Mouse (Mus musculus): ENCODE data around the gene Dct. TPM values are rescaled to one million over a fixed set of nuclear protein-coding genes. Genes with fewer than 3 reads are reported as not detected.
A peak's percentile ranks its signal among the peaks of the same experiment; 100 is the strongest.

Dct gene
- total RNA-seq, 1 experiment from 2014 or later: 0.20 TPM

- ATAC-seq (replicated peaks in 1 of 2; ENCODE audit: insufficient read depth in 1 of 2, low FRiP score in 2 of 2, low TSS enrichment in 1 of 2, low read depth in 1 of 2, poor library complexity in 2 of 2, severe bottlenecking in 2 of 2): no peak
Observed at GRCm38 (mm10) chr14:118051396-118051795, 648 bp downstream of the Dct start.

GRCm38 (mm10) chr14:118050990-118051389, 1.1 kb downstream of the Dct start:
- ATAC-seq (replicated peaks in 1 of 2; ENCODE audit: insufficient read depth in 1 of 2, low FRiP score in 2 of 2, low TSS enrichment in 1 of 2, low read depth in 1 of 2, poor library complexity in 2 of 2, severe bottlenecking in 2 of 2): no peak

DNA sequence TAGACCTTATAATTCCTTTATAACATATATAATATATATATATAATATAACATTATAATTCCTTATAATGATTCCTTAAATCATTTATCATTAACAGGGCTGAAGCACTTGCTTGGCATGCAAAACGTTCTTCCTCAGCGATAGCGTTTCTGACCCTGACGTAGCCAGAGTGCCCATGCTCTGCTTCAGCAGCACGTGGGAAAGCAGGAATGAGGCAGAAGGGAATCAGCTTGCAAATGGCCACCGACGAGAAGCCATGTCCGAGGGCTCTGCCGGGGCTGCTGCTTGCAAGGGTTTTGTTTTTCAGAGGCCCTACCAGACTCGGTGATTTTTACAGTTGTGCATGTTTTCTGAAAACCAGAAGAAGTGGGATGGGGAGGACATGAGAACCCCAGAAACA, 1.6 kb downstream of the Dct start:
- ATAC-seq (replicated peaks in 1 of 2; ENCODE audit: insufficient read depth in 1 of 2, low FRiP score in 2 of 2, low TSS enrichment in 1 of 2, low read depth in 1 of 2, poor library complexity in 2 of 2, severe bottlenecking in 2 of 2): no peak

GRCm38 (mm10) chr14:118049648-118050238, 2.3 kb downstream of the Dct start:
- ATAC-seq (replicated peaks in 1 of 2; ENCODE audit: insufficient read depth in 1 of 2, low FRiP score in 2 of 2, low TSS enrichment in 1 of 2, low read depth in 1 of 2, poor library complexity in 2 of 2, severe bottlenecking in 2 of 2): peak; percentile 93 to 96

DNA sequence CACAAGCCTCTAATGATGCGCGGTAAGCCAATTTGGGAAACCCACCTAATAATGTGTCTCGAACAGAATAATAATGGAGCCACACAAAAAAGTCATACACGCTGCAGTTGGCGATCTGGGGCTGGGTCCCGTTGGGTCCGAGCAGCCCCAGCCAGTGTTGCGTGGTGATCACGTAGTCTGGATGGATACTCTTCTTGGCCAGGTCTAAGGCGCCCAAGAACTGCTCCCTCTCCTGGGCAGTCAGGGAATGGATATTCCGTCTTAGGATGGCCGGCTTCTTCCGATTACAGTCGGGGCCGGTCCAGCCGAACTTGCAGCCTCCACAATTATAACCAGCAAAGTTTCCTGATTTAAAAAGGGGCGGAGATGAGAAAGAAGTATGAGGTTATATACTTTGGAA, 9.1 kb downstream of the Dct start:
- no peak for ATAC-seq (replicated peaks in 1 of 2; ENCODE audit: insufficient read depth in 1 of 2, low FRiP score in 2 of 2, low TSS enrichment in 1 of 2, low read depth in 1 of 2, poor library complexity in 2 of 2, severe bottlenecking in 2 of 2)

- no peak for ATAC-seq (replicated peaks in 1 of 2; ENCODE audit: insufficient read depth in 1 of 2, low FRiP score in 2 of 2, low TSS enrichment in 1 of 2, low read depth in 1 of 2, poor library complexity in 2 of 2, severe bottlenecking in 2 of 2)
Observed at GRCm38 (mm10) chr14:118042066-118042762, 9.8 kb downstream of the Dct start.

DNA sequence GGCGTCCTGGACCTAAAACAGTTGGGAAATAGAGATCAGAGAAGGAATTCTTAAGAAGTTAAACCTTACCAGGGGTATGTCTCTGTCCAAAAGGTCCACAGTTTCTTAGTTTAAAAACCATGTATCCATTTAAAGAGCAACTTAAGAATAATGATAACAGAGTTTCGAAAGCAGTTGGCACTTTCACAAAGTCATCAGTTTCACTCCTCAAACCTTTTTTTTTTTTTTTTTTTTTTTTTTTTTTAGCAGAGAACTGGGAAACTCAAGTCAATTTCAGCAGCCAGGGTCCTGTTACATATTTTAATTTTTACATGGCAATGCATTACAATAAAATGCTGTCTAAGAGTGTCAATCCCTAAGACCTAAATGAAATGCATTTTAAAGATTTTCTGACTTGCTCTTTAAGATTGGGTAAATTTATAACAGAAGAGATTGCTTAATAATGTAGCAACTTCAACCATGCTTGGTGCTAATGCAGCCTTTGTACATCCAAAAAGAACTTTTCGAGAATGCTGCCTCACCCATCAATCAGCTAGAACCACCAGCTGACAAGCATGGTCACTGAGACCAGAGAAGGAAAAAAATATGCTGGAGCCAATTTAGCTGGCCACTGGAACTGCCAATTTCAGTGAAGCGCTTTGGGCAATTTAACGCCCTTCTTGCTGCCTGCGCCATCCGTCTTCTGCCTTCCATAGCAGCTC, 11.3 kb downstream of the Dct start:
- ATAC-seq (replicated peaks in 1 of 2; ENCODE audit: insufficient read depth in 1 of 2, low FRiP score in 2 of 2, low TSS enrichment in 1 of 2, low read depth in 1 of 2, poor library complexity in 2 of 2, severe bottlenecking in 2 of 2): no peak

- ATAC-seq (replicated peaks in 1 of 2; ENCODE audit: insufficient read depth in 1 of 2, low FRiP score in 2 of 2, low TSS enrichment in 1 of 2, low read depth in 1 of 2, poor library complexity in 2 of 2, severe bottlenecking in 2 of 2): no peak
Observed at GRCm38 (mm10) chr14:118039074-118039473, 13.0 kb downstream of the Dct start.

- no peak for ATAC-seq (replicated peaks in 1 of 2; ENCODE audit: insufficient read depth in 1 of 2, low FRiP score in 2 of 2, low TSS enrichment in 1 of 2, low read depth in 1 of 2, poor library complexity in 2 of 2, severe bottlenecking in 2 of 2)
Observed at GRCm38 (mm10) chr14:118027564-118027963, 24.5 kb downstream of the Dct start.

GRCm38 (mm10) chr14:118021867-118022543, 30.0 kb downstream of the Dct start:
- no peak for ATAC-seq (replicated peaks in 1 of 2; ENCODE audit: insufficient read depth in 1 of 2, low FRiP score in 2 of 2, low TSS enrichment in 1 of 2, low read depth in 1 of 2, poor library complexity in 2 of 2, severe bottlenecking in 2 of 2)

DNA sequence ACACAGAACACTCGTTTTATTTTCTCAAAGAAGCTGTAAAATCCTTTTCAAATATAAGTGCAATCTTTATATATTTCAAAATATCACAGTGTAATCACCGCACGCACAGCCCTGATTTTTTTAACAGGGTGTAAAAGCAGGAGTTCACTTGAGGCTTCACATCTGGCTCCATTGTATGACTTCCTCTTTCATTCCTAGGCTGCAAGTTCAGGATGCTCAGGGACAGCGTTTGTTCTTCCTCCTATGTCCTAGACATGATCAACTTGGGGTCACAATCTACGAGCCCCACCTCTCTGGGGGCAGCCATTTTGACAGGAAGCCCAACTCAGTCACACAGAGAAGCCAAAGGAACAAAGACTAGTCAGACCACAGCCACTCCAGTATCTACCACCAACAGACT, 32.7 kb downstream of the Dct start:
- ATAC-seq (replicated peaks in 1 of 2; ENCODE audit: insufficient read depth in 1 of 2, low FRiP score in 2 of 2, low TSS enrichment in 1 of 2, low read depth in 1 of 2, poor library complexity in 2 of 2, severe bottlenecking in 2 of 2): peak in 1 of 2 experiments; percentile 42; a peak in 1 of 4 replicates

DNA sequence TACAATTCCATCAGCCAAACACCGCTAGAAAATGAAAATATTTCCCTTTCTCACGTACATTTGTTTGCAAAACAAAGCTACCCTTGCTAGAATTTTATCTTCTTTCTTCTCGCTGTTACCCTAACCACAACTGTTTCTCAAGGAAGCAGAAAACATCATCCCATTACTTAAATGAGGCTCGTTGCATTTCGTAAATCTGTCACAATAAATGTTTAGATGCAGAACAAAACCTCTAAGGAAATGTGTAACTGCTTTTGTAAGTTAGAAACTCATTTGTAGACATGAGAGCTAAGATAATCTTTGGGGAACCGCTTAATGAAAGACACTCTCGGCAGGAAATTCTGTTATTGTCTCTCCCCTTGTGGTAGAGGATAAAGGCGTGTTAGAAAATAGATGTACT, 38.8 kb downstream of the Dct start:
- ATAC-seq (replicated peaks in 1 of 2; ENCODE audit: insufficient read depth in 1 of 2, low FRiP score in 2 of 2, low TSS enrichment in 1 of 2, low read depth in 1 of 2, poor library complexity in 2 of 2, severe bottlenecking in 2 of 2): peak in 1 of 2 experiments; percentile 29; a peak in 1 of 4 replicates

DNA sequence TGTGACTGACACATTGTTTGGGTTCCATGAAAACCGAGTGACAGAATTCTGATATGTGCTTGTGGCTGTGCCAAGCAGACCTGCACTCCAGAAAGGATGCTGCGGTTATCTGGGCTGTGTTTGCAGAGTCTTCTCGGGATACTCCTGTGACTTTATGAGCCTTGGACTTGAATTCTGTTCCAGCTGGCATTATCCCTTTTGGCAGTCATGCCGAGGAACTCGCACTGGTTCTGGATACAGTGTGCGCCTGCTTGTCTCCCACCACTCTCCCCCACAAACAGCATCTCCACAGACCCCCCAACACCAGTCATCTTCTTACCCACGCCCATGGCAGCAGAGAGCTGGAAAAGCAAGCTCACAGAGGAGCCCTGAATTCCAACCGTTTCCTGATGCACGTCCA, 42.5 kb downstream of the Dct start:
- no peak for ATAC-seq (replicated peaks in 1 of 2; ENCODE audit: insufficient read depth in 1 of 2, low FRiP score in 2 of 2, low TSS enrichment in 1 of 2, low read depth in 1 of 2, poor library complexity in 2 of 2, severe bottlenecking in 2 of 2)

GRCm38 (mm10) chr14:118005697-118006096, 46.3 kb downstream of the Dct start:
- peak; percentile 68 to 79 for ATAC-seq (replicated peaks in 1 of 2; ENCODE audit: insufficient read depth in 1 of 2, low FRiP score in 2 of 2, low TSS enrichment in 1 of 2, low read depth in 1 of 2, poor library complexity in 2 of 2, severe bottlenecking in 2 of 2)

DNA sequence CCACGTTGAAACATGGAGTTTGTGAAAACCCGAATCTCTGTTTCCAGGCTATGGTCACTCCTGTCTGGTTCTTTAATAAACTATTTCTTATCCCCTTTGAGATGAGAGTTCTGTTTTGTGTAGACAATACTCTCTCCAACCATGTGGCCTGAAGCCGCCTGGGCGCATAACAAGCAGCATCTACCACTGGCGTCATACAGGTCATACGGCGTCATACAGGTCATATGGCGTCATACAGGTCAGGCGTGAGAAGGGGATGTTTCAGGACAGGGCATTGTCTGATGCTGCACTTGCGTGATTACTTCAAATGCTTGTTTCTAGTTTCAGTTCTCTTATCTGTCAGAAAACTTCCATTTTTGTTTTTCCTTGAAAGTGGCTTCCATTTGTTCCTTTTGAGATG, 47.6 kb downstream of the Dct start:
- no peak for ATAC-seq (replicated peaks in 1 of 2; ENCODE audit: insufficient read depth in 1 of 2, low FRiP score in 2 of 2, low TSS enrichment in 1 of 2, low read depth in 1 of 2, poor library complexity in 2 of 2, severe bottlenecking in 2 of 2)

- ATAC-seq (replicated peaks in 1 of 2; ENCODE audit: insufficient read depth in 1 of 2, low FRiP score in 2 of 2, low TSS enrichment in 1 of 2, low read depth in 1 of 2, poor library complexity in 2 of 2, severe bottlenecking in 2 of 2): no peak
Observed at GRCm38 (mm10) chr14:117993845-117994244, 58.2 kb downstream of the Dct start.

- no peak for ATAC-seq (replicated peaks in 1 of 2; ENCODE audit: insufficient read depth in 1 of 2, low FRiP score in 2 of 2, low TSS enrichment in 1 of 2, low read depth in 1 of 2, poor library complexity in 2 of 2, severe bottlenecking in 2 of 2)
Observed at GRCm38 (mm10) chr14:117992600-117993256, 59.3 kb downstream of the Dct start.

All from hematopoietic stem cell, adult 5-6 weeks (primary cell).